Mouse (Mus musculus) ovary, adult 2 months (tissue): ENCODE results near the gene Mesd. TPM values are rescaled to one million over a fixed set of nuclear protein-coding genes. Genes with fewer than 3 reads are reported as not detected.

Experiments used
- polyA plus RNA-seq: library from polyadenylated mRNA; depleted of rRNA; stranded (reverse); fragments of >200 nt; gene quantifications from 2 replicates; pipeline ENCODE4 v1.2.3, GENCODE M21; 2012; rRNA removed

Gene Mesd
- 12.6 and 15.3 TPM in 2 replicates for polyA plus RNA-seq

DNA sequence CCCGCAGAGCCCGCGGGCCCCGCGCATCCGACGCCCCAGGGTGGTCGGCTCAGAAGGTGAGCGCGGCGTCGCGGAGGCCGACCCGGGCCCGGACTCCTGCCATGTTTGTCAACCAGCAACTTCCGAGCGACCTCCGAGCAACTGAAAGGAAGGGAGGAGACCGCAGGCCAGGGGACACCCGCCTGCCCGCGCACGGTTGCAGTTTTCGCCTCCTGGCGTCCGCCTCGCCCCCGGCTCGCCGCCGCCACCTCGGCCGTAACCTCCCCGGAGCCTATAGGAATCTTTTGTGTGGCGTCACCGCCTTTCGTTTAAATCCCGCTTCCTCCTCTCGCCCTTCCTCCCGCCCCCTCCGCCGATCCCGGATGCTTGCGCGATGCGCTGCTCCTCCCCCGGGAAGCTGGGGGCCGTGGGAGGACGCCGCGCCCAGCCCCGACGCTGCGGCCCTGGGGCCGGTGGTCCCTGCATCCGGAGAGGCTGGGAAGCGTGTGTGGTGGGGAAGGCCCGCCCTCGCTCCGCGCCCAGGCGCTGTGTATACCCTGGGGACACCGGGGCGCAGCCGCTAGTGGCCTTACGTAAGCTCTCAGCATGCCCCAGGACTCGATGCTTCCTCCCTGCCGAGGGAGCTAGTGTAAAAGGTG, at the start of gene Mesd, which contains the start of gene Tlnrd1:
Gene Mesd (plus strand): TSS at position 446 of the 638 bp plus-strand sequence.
Gene Tlnrd1 (minus strand): TSS at position 285 of the 638 bp plus-strand sequence.

Other genes with a start within 250 kb of the Mesd start
- gene Il16, start 138.7 kb upstream of the Mesd start, polyA plus RNA-seq = 6.0 and 6.4 TPM in 2 replicates
- 2.2 and 2.3 TPM in 2 replicates for gene Cfap161, start 89.6 kb upstream of the Mesd start, polyA plus RNA-seq
- gene Tlnrd1, start 161 bp upstream of the Mesd start, polyA plus RNA-seq = 88.6 and 131 TPM in 2 replicates
- 14.8 and 21.6 TPM in 2 replicates for gene Cemip, start 202.0 kb downstream of the Mesd start, polyA plus RNA-seq